Mouse (Mus musculus): ENCODE results near the gene Ksr1. TPM values are rescaled to one million over a fixed set of nuclear protein-coding genes. Genes with fewer than 3 reads are reported as not detected.

Gene Ksr1
- total and polyA plus RNA-seq, 3 experiments = 22.5 to 73.1 (median 61.2) TPM

- no peak for TF ChIP-seq ELF1 (IDR thresholded peaks at IDR 0.05; ENCODE audit: low read depth, low read length)
Observed at GRCm38 (mm10) chr11:79092245-79092644, 54.0 kb downstream of the Ksr1 start (continued).

DNA sequence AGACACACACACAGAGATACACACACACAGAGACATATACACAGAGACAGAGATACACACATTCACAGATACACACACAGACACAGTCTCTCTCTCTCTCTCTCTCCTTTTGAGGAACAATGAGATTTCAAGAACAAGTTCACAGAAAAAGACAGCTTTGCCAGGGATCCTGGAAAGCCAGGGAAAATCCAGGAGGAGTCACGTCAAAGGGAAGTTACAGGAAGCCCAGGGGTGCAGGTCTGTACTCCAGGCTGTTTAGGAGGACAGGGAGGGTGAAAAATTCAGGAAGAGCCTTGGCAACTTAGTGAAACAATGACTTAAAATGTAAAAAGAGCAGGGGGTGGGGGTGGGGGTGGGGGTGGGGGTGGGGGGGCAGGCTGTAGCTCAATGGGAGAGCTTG is 56.5 kb downstream of the Ksr1 start:
- in situ Hi-C loops (cut with MboI; ENCODE audit: low pct_ligation_motif_present, low pct_unique_long_range_greater_than_20kb, low sequenced_read_pairs) (no loop called here), dilution Hi-C loops (cut with MboI; ENCODE audit: extremely low pct_ligation_motif_present, extremely low pct_unique_long_range_greater_than_20kb, low sequenced_read_pairs) (no loop called here)
- Histone ChIP-seq H3K4me1 (ENCODE audit: control insufficient read depth in 1 of 2, insufficient read depth in 2 of 2) (peaks cover 54 to 95% of the 10 kb centered on the region in 2 experiments), H3K79me2 (replicated peaks; ENCODE audit: control insufficient read depth, extremely low read depth, insufficient read depth, poor library complexity, severe bottlenecking) (peaks cover 40% of the 10 kb centered on the region), H3K4me2 (ENCODE audit: insufficient read depth, low read depth, poor library complexity, severe bottlenecking) (no peak overlapping the region), H3K9me3 (replicated peaks; ENCODE audit: low read length) (no peaks in the 10 kb centered on the region), H3K4me3 (replicated peaks in 1 of 3; ENCODE audit: low read depth in 2 of 3, low read length in 2 of 3, poor library complexity in 1 of 3) (no peak overlapping the region), H3K36me3 (replicated peaks in 1 of 2; ENCODE audit: control insufficient read depth in 1 of 2, insufficient read depth in 1 of 2, low read length in 1 of 2) (peaks cover 20 to 72% of the 10 kb centered on the region in 2 experiments), H3K27ac (ENCODE audit: insufficient read depth, low read depth) (no peak overlapping the region), H3K9ac (ENCODE audit: insufficient read depth, low read depth) (no peak overlapping the region), H3K27me3 (replicated peaks) (no peaks in the 10 kb centered on the region)
- TF ChIP-seq TCF12 (IDR thresholded peaks at IDR 0.05; ENCODE audit: low read depth, low read length) = no peak
- no peak for TF ChIP-seq HCFC1 (IDR thresholded peaks at IDR 0.05; ENCODE audit: low read depth, low read length)
- TF ChIP-seq GABPA (IDR thresholded peaks at IDR 0.05; ENCODE audit: insufficient replicate concordance, low read depth, low read length) = no peak
- DNase-seq (ENCODE audit: extremely low read depth) = no peak

GRCm38 (mm10) chr11:79089027-79089426 is 57.2 kb downstream of the Ksr1 start:
- Histone ChIP-seq H3K4me1 (ENCODE audit: control insufficient read depth in 1 of 2, insufficient read depth in 2 of 2) (peaks cover 53 to 94% of the 10 kb centered on the region in 2 experiments), H3K9ac (ENCODE audit: insufficient read depth, low read depth) (no peak overlapping the region), H3K4me3 (replicated peaks in 1 of 3; ENCODE audit: low read depth in 2 of 3, low read length in 2 of 3, poor library complexity in 1 of 3) (no peak overlapping the region), H3K79me2 (replicated peaks; ENCODE audit: control insufficient read depth, extremely low read depth, insufficient read depth, poor library complexity, severe bottlenecking) (peaks cover 44% of the 10 kb centered on the region), H3K27ac (ENCODE audit: insufficient read depth, low read depth) (no peak overlapping the region), H3K36me3 (replicated peaks in 1 of 2; ENCODE audit: control insufficient read depth in 1 of 2, insufficient read depth in 1 of 2, low read length in 1 of 2) (peaks cover 24 to 79% of the 10 kb centered on the region in 2 experiments), H3K4me2 (ENCODE audit: insufficient read depth, low read depth, poor library complexity, severe bottlenecking) (no peak overlapping the region), H3K27me3 (replicated peaks) (no peaks in the 10 kb centered on the region), H3K9me3 (replicated peaks; ENCODE audit: low read length) (no peaks in the 10 kb centered on the region)
- no peak for DNase-seq (ENCODE audit: extremely low read depth)
- in situ Hi-C loops (cut with MboI; ENCODE audit: low pct_ligation_motif_present, low pct_unique_long_range_greater_than_20kb, low sequenced_read_pairs) (no loop called here), dilution Hi-C loops (cut with MboI; ENCODE audit: extremely low pct_ligation_motif_present, extremely low pct_unique_long_range_greater_than_20kb, low sequenced_read_pairs) (no loop called here)
- TF ChIP-seq MAX (IDR thresholded peaks at IDR 0.05; ENCODE audit: low read length) = no peak
- no peak for TF ChIP-seq E2F4 (IDR thresholded peaks at IDR 0.05; ENCODE audit: insufficient replicate concordance, low read depth, low read length)
- no peak for TF ChIP-seq ZKSCAN1 (IDR thresholded peaks at IDR 0.05; ENCODE audit: borderline replicate concordance, low read depth, low read length)
- no peak for TF ChIP-seq USF1 (IDR thresholded peaks at IDR 0.05; ENCODE audit: low read depth, low read length)
- TF ChIP-seq SMC3 (IDR thresholded peaks at IDR 0.05; ENCODE audit: low read depth, low read length) = no peak
- no peak for TF ChIP-seq ZMIZ1 (IDR thresholded peaks at IDR 0.05; ENCODE audit: low read depth, low read length)
- no peak for TF ChIP-seq JUND (conservative IDR thresholded peaks at IDR 0.05; ENCODE audit: low read depth, low read length)
- no peak for TF ChIP-seq UBTF (IDR thresholded peaks at IDR 0.05; ENCODE audit: low read depth, low read length)
- no peak for TF ChIP-seq JUN (IDR thresholded peaks at IDR 0.05; ENCODE audit: insufficient read depth, low read depth, low read length)
- TF ChIP-seq MYC (IDR thresholded peaks at IDR 0.05; ENCODE audit: low read depth, low read length) = no peak
- TF ChIP-seq IRF4 (IDR thresholded peaks at IDR 0.05; ENCODE audit: low read depth, low read length) = no peak
- no peak for TF ChIP-seq TCF12 (IDR thresholded peaks at IDR 0.05; ENCODE audit: low read depth, low read length)
- no peak for TF ChIP-seq BHLHE40 (IDR thresholded peaks at IDR 0.05; ENCODE audit: low read depth, low read length)
